Mouse (Mus musculus) MEL (cell line): ENCODE results near the gene Crbn. TPM values are rescaled to one million over a fixed set of nuclear protein-coding genes. Genes with fewer than 3 reads are reported as not detected.

Experiments used
- DNase-seq: peaks from one replicate; pipeline ENCODE4 v3.0.0; 2011; ENCODE audit warnings: low read depth, low spot score
- H3K27ac ChIP-seq: 2 replicates; pipeline ENCODE4 v1.5.1; 2012; ENCODE audit warnings: low read depth, mild to moderate bottlenecking, control low read depth, low read length, moderate library complexity; ENCODE audit not compliant: control insufficient read depth
- H3K27me3 ChIP-seq, 2 experiments: fragments of 150-350 bp in 1 of 2; sonication (generic) in 1 of 2; 2 replicates each; pipeline ENCODE4 v1.6.1; 2012; ENCODE audit warnings: low read length in 2 of 2, mild to moderate bottlenecking in 2 of 2, improper control_type of control experiment in 1 of 2, moderate library complexity in 1 of 2; ENCODE audit not compliant: insufficient read depth in 2 of 2, control insufficient read depth in 1 of 2
- H3K36me3 ChIP-seq, 2 experiments: 2 replicates each; pipeline ENCODE4 v1.6.1; 2012 to 2014; ENCODE audit warnings: low read length in 2 of 2, improper control_type of control experiment in 1 of 2, inconsistent platforms in 1 of 2, mild to moderate bottlenecking in 1 of 2; ENCODE audit not compliant: insufficient read depth in 2 of 2, control insufficient read depth in 1 of 2
- H3K4me1 ChIP-seq, 2 experiments: fragments of 150-350 bp in 1 of 2; sonication (generic) in 1 of 2; 2 replicates each; pipeline ENCODE4 v1.6.1; 2012; ENCODE audit warnings: low read length in 2 of 2, improper control_type of control experiment in 1 of 2, mild to moderate bottlenecking in 1 of 2; ENCODE audit not compliant: insufficient read depth in 2 of 2, control insufficient read depth in 1 of 2
- H3K4me3 ChIP-seq, 2 experiments: fragments of 150-350 bp in 1 of 2; sonication (generic) in 1 of 2; 2 replicates each; pipeline ENCODE4 v1.5.1; 2012; ENCODE audit warnings: low read depth in 2 of 2, low read length in 2 of 2, mild to moderate bottlenecking in 2 of 2, moderate library complexity in 2 of 2, control low read depth in 1 of 2, improper control_type of control experiment in 1 of 2; ENCODE audit not compliant: control insufficient read depth in 1 of 2, insufficient read depth in 1 of 2
- H3K79me2 ChIP-seq: 2 replicates; pipeline ENCODE4 v1.6.1; 2012; ENCODE audit warnings: mild to moderate bottlenecking, low read length, moderate library complexity; ENCODE audit not compliant: control insufficient read depth, poor library complexity, insufficient read depth
- H3K9ac ChIP-seq: 2 replicates; pipeline ENCODE4 v1.6.1; 2012; ENCODE audit warnings: low read depth, mild to moderate bottlenecking, control low read depth, low read length, moderate library complexity; ENCODE audit not compliant: control insufficient read depth, poor library complexity, severe bottlenecking
- H3K9me3 ChIP-seq: fragments of 150-350 bp; sonication (generic); replicated peaks from 2 replicates; pipeline ENCODE4 v1.6.1; 2012; ENCODE audit warnings: mild to moderate bottlenecking, low read length, improper control_type of control experiment, moderate library complexity; ENCODE audit not compliant: insufficient read depth
- CHD1 ChIP-seq: IDR thresholded peaks from 2 replicates; pipeline ENCODE4 v1.6.1; 2012; ENCODE audit warnings: low read depth, mild to moderate bottlenecking, inconsistent platforms, low read length, improper control_type of control experiment
- CTCF ChIP-seq, 3 experiments: IDR thresholded peaks in 2 of 3; conservative IDR thresholded peaks in 1 of 3; 2 replicates each; pipeline ENCODE4 v1.5.1; 2011 to 2012; ENCODE audit warnings: low read length in 3 of 3, low read depth in 2 of 3, mild to moderate bottlenecking in 2 of 3, improper control_type of control experiment in 1 of 3, inconsistent platforms in 1 of 3, mixed read lengths in 1 of 3, moderate library complexity in 1 of 3; ENCODE audit not compliant: control insufficient read depth in 1 of 3, insufficient read depth in 1 of 3, poor library complexity in 1 of 3, severe bottlenecking in 1 of 3
- E2F4 ChIP-seq: IDR thresholded peaks from 2 replicates; pipeline ENCODE4 v1.6.1; 2011; ENCODE audit warnings: low read depth, low read length, improper control_type of control experiment, borderline replicate concordance
- ELF1 ChIP-seq: IDR thresholded peaks from 2 replicates; pipeline ENCODE4 v1.6.1; 2014; ENCODE audit warnings: low read depth, mild to moderate bottlenecking, inconsistent platforms, low read length, improper control_type of control experiment, moderate library complexity
- EP300 ChIP-seq, 2 experiments: IDR thresholded peaks; 2 replicates each; pipeline ENCODE4 v1.6.1; 2011; ENCODE audit warnings: improper control_type of control experiment in 2 of 2, low read length in 2 of 2, low read depth in 1 of 2, mild to moderate bottlenecking in 1 of 2
- ETS1 ChIP-seq: IDR thresholded peaks from 2 replicates; pipeline ENCODE4 v1.6.1; 2012; ENCODE audit warnings: low read depth, mild to moderate bottlenecking, inconsistent platforms, low read length, improper control_type of control experiment, moderate library complexity
- GABPA ChIP-seq: IDR thresholded peaks from 2 replicates; pipeline ENCODE4 v1.6.1; 2012; ENCODE audit warnings: low read depth, mild to moderate bottlenecking, inconsistent platforms, low read length, improper control_type of control experiment, moderate library complexity
- GATA1 ChIP-seq: IDR thresholded peaks from 2 replicates; pipeline ENCODE4 v1.6.1; 2011; ENCODE audit warnings: low read depth, low read length, improper control_type of control experiment
- JUND ChIP-seq: IDR thresholded peaks from 2 replicates; pipeline ENCODE4 v1.6.1; 2011; ENCODE audit warnings: low read depth, mild to moderate bottlenecking, improper control_type of control experiment, low read length
- KAT2A ChIP-seq: conservative IDR thresholded peaks from 2 replicates; pipeline ENCODE4 v1.6.1; 2012; ENCODE audit warnings: low read depth, low read length, improper control_type of control experiment, inconsistent platforms
- MAX ChIP-seq: IDR thresholded peaks from 2 replicates; pipeline ENCODE4 v1.6.1; 2011; ENCODE audit warnings: low read length, improper control_type of control experiment
- MAZ ChIP-seq: IDR thresholded peaks from 2 replicates; pipeline ENCODE4 v1.6.1; 2012; ENCODE audit warnings: low read depth, mild to moderate bottlenecking, inconsistent platforms, low read length, improper control_type of control experiment
- MEF2A ChIP-seq: IDR thresholded peaks from 2 replicates; pipeline ENCODE4 v1.6.1; 2014; ENCODE audit warnings: low read depth, mild to moderate bottlenecking, inconsistent platforms, low read length, improper control_type of control experiment; ENCODE audit not compliant: poor library complexity, insufficient replicate concordance, severe bottlenecking; ENCODE audit errors: extremely low read depth
- MXI1 ChIP-seq: IDR thresholded peaks from 2 replicates; pipeline ENCODE4 v1.6.1; 2011; ENCODE audit warnings: mild to moderate bottlenecking, low read depth, low read length, improper control_type of control experiment
- MYC ChIP-seq: IDR thresholded peaks from 2 replicates; pipeline ENCODE4 v1.6.1; 2011; ENCODE audit warnings: low read depth, mild to moderate bottlenecking, low read length, improper control_type of control experiment, moderate library complexity
- NELFE ChIP-seq: IDR thresholded peaks from 2 replicates; pipeline ENCODE4 v1.6.1; 2011; ENCODE audit warnings: low read depth, low read length, improper control_type of control experiment
- NRF1 ChIP-seq: IDR thresholded peaks from 2 replicates; pipeline ENCODE4 v1.6.1; 2014; ENCODE audit warnings: low read depth, mild to moderate bottlenecking, inconsistent platforms, low read length, improper control_type of control experiment, moderate library complexity; ENCODE audit not compliant: poor library complexity, insufficient read depth, severe bottlenecking
- POLR2A ChIP-seq, 2 experiments: IDR thresholded peaks; 2 replicates each; pipeline ENCODE4 v1.6.1; 2011 to 2012; ENCODE audit warnings: low read length in 2 of 2, mild to moderate bottlenecking in 2 of 2, control low read depth in 1 of 2, improper control_type of control experiment in 1 of 2, low read depth in 1 of 2, moderate library complexity in 1 of 2; ENCODE audit not compliant: control insufficient read depth in 1 of 2, insufficient read depth in 1 of 2, poor library complexity in 1 of 2
- POLR2AphosphoS2 ChIP-seq: IDR thresholded peaks from 2 replicates; pipeline ENCODE4 v1.6.1; 2011; ENCODE audit warnings: low read length, improper control_type of control experiment
- POLR2AphosphoS5 ChIP-seq: IDR thresholded peaks from 2 replicates; pipeline ENCODE4 v1.6.1; 2012; ENCODE audit warnings: low read depth, borderline replicate concordance, mild to moderate bottlenecking, inconsistent platforms, low read length, moderate library complexity, mixed read lengths
- RAD21 ChIP-seq: IDR thresholded peaks from 2 replicates; pipeline ENCODE4 v1.6.1; 2011; ENCODE audit warnings: mild to moderate bottlenecking, low read depth, low read length, improper control_type of control experiment
- SIN3A ChIP-seq: IDR thresholded peaks from 2 replicates; pipeline ENCODE4 v1.6.1; 2012; ENCODE audit warnings: low read length, improper control_type of control experiment, inconsistent platforms
- SMC3 ChIP-seq: IDR thresholded peaks from 2 replicates; pipeline ENCODE4 v1.6.1; 2011; ENCODE audit warnings: low read depth, low read length, improper control_type of control experiment
- UBTF ChIP-seq: IDR thresholded peaks from 2 replicates; pipeline ENCODE4 v1.6.1; 2012; ENCODE audit warnings: low read depth, mild to moderate bottlenecking, inconsistent platforms, low read length, improper control_type of control experiment, moderate library complexity, borderline replicate concordance; ENCODE audit not compliant: insufficient read depth
- USF1 ChIP-seq: IDR thresholded peaks from 2 replicates; pipeline ENCODE4 v1.6.1; 2014; ENCODE audit warnings: low read depth, mild to moderate bottlenecking, inconsistent platforms, low read length, improper control_type of control experiment, moderate library complexity
- USF2 ChIP-seq, 2 experiments: IDR thresholded peaks; 2 replicates each; pipeline ENCODE4 v1.6.1; 2011 to 2012; ENCODE audit warnings: improper control_type of control experiment in 2 of 2, low read length in 2 of 2, borderline replicate concordance in 1 of 2, inconsistent platforms in 1 of 2, low read depth in 1 of 2, mild to moderate bottlenecking in 1 of 2; ENCODE audit not compliant: insufficient read depth in 1 of 2
- ZC3H11A ChIP-seq: IDR thresholded peaks from 2 replicates; pipeline ENCODE4 v1.6.1; 2012; ENCODE audit warnings: low read depth, mild to moderate bottlenecking, inconsistent platforms, low read length, improper control_type of control experiment
- ZKSCAN1 ChIP-seq: IDR thresholded peaks from 2 replicates; pipeline ENCODE4 v1.6.1; 2012; ENCODE audit warnings: low read depth, mild to moderate bottlenecking, inconsistent platforms, low read length, improper control_type of control experiment, moderate library complexity
- ZMIZ1 ChIP-seq: IDR thresholded peaks from 2 replicates; pipeline ENCODE4 v1.6.1; 2012; ENCODE audit warnings: low read depth, mild to moderate bottlenecking, inconsistent platforms, low read length, improper control_type of control experiment, moderate library complexity
- ZNF384 ChIP-seq: IDR thresholded peaks from 2 replicates; pipeline ENCODE4 v1.6.1; 2012; ENCODE audit warnings: low read depth, mild to moderate bottlenecking, inconsistent platforms, low read length, improper control_type of control experiment
- polyA plus RNA-seq, 2 experiments: library from polyadenylated mRNA; stranded (reverse) in 1 of 2; unstranded in 1 of 2; fragments of >175 nt in 1 of 2; fragments of >200 nt in 1 of 2; gene quantifications; 2 replicates each; pipeline versions ENCODE4 v1.2.1 to v1.2.4; 2012; ENCODE audit warnings: low replicate concordance in 2 of 2, low read depth in 1 of 2; ENCODE audit not compliant: insufficient read length in 2 of 2, insufficient read depth in 1 of 2, missing spikeins in 1 of 2
- total RNA-seq: library from RNA; depleted of rRNA; stranded (reverse); fragments of 300-350 nt; gene quantifications from 2 replicates; pipeline ENCODE4 v1.2.3, GENCODE M21; 2012

Crbn gene
- total and polyA plus RNA-seq, 3 experiments = 17.0 to 21.0 TPM; not detected in 1

- Histone ChIP-seq H3K27ac (no peak overlapping the region), H3K27me3 (peaks cover 2 to 3% of the 10 kb centered on the region in 2 experiments), H3K9me3 (no peaks in the 10 kb centered on the region), H3K79me2 (peaks cover 21% of the 10 kb centered on the region), H3K36me3 (peaks cover 15 to 20% of the 10 kb centered on the region in 2 experiments), H3K4me3 (peak overlapping the region; percentile 67 to 97), H3K4me1 (peaks cover 0 to 3% of the 10 kb centered on the region in 2 experiments; a peak in 1 of 4 replicates), H3K9ac (peak overlapping the region; percentile 98)
- TF ChIP-seq CTCF (IDR thresholded peaks at IDR 0.05 in 2 of 3, conservative IDR thresholded peaks at IDR 0.05 in 1 of 3; ENCODE audit: control insufficient read depth in 1 of 3, insufficient read depth in 1 of 3, low read depth in 2 of 3, low read length in 3 of 3, poor library complexity in 1 of 3, severe bottlenecking in 1 of 3) = no peak
- peak; percentile 57; the same call in 1 of the 2 replicates for TF ChIP-seq MYC
- TF ChIP-seq MAX = peak; percentile 69
- TF ChIP-seq ETS1 = no peak
- DNase-seq = no peak
Observed at GRCm38 (mm10) chr6:106770046-106770445, 29.8 kb downstream of the Crbn start.

GRCm38 (mm10) chr6:106769290-106769866, 30.5 kb downstream of the Crbn start:
- Histone ChIP-seq H3K36me3 (peaks cover 13 to 20% of the 10 kb centered on the region in 2 experiments), H3K79me2 (peaks cover 21% of the 10 kb centered on the region), H3K9ac (peak overlapping the region; percentile 98), H3K27me3 (peaks cover 2 to 3% of the 10 kb centered on the region in 2 experiments), H3K4me1 (peaks cover 0 to 3% of the 10 kb centered on the region in 2 experiments; a peak in 1 of 4 replicates), H3K27ac (peak overlapping the region; percentile 89), H3K4me3 (peak overlapping the region; percentile 67 to 97), H3K9me3 (no peaks in the 10 kb centered on the region)
- DNase-seq = no peak
- TF ChIP-seq NRF1 (no peak), CHD1 (no peak), ZMIZ1 (no peak), MAX (peak; percentile 4; the same call in 1 of the 2 replicates), ZC3H11A (no peak), MEF2A (no peak), ZKSCAN1 (no peak), MXI1 (peak; percentile 83), ZNF384 (no peak), GABPA (no peak), SMC3 (no peak), RAD21 (no peak), MAZ (no peak), GATA1 (no peak), POLR2AphosphoS2 (no peak), EP300 (IDR thresholded peaks at IDR 0.05; ENCODE audit: low read depth in 1 of 2, low read length in 2 of 2) (0 out of 4 replicates have a peak, but pooled peaks of 1 of the 2 experiments have one; percentile 5), KAT2A (no peak), POLR2AphosphoS5 (no peak), SIN3A (peak; percentile 2; the same call in 1 of the 2 replicates), USF1 (0 out of 2 replicates have a peak, but pooled peaks have one; percentile 4), JUND (no peak), UBTF (no peak), POLR2A (IDR thresholded peaks at IDR 0.05; ENCODE audit: control insufficient read depth in 1 of 2, insufficient read depth in 1 of 2, low read depth in 1 of 2, low read length in 2 of 2, poor library complexity in 1 of 2) (no peak), E2F4 (no peak), NELFE (no peak), ELF1 (no peak), USF2 (IDR thresholded peaks at IDR 0.05; ENCODE audit: borderline replicate concordance in 1 of 2, insufficient read depth in 1 of 2, low read depth in 1 of 2, low read length in 2 of 2) (no peak)
